Mouse (Mus musculus): ENCODE results near the gene Ptprg. TPM values are rescaled to one million over a fixed set of nuclear protein-coding genes. Genes with fewer than 3 reads are reported as not detected.

Gene Ptprg
- total RNA-seq, 2 experiments from 2014 or later = 71.4 to 72.3 TPM

DNA sequence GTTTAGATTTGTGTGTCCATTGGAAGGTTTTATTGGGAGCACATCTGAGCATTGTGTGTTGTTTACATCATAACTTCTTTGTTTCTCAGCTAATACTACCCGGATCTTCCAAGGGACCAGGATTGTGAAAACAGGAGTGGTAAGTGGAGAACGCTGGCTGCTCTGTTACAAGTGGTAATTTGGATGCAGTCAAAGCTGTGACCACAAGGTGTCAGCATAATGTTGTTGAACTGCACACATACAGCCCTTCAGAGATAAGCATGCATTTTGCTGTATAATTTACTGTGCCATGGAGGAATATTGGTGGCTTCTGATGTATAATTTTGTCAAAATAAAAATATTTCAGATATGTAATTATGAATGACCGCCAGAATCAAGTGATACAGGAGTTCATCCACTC, 598.6 kb downstream of the Ptprg start:
- intact Hi-C loops (cut with DNase I) = loop anchor here (1.0 to 5.0 kb wide), 2 partner anchors 180 to 379 kb away; no protein-coding TSS in a partner anchor
- peak; percentile 43 to 70 for DNase-seq

DNA sequence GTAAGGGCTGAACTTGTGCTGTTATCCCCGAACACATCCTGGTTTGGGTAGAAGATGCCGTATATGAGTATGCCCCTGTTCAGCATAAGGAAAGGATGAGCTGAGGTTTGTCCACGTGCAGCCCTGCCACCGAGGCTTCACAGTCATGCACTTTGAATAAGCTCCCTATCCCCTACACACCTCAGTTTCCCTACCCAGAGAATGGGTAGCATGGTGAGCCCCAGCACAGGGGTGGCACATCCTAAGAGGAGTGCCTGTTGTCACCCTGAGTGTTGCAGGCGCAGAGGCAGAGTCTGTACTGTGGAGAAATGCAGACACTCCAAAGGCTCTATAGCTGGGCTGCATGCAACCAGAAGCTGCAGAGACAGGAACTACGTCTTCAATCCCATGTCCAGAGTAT, 599.4 kb downstream of the Ptprg start:
- no peak for DNase-seq
- intact Hi-C loops (cut with DNase I) = loop anchor here (5.0 kb wide), 1 partner anchor 180 kb away; no protein-coding TSS in a partner anchor

DNA sequence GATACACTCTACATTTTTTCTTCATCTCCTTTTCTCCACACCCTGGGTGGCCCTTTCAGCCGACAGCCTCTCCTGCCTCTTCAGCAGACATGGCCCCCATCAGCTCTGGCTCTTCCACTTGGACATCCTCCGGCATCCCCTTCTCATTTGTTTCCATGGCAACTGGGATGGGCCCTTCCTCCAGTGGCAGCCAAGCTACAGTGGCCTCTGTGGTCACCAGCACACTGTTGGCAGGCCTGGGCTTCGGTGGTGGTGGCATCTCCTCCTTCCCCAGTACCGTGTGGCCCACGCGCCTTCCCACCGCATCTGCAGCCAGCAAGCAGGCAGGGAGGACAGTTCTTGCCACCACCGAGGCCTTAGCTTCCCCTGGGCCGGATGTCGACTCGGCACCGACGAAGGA, 600.3 kb downstream of the Ptprg start:
- intact Hi-C loops (cut with DNase I) = loop anchor here (5.0 kb wide), 1 partner anchor 179 kb away; no protein-coding TSS in a partner anchor

DNA sequence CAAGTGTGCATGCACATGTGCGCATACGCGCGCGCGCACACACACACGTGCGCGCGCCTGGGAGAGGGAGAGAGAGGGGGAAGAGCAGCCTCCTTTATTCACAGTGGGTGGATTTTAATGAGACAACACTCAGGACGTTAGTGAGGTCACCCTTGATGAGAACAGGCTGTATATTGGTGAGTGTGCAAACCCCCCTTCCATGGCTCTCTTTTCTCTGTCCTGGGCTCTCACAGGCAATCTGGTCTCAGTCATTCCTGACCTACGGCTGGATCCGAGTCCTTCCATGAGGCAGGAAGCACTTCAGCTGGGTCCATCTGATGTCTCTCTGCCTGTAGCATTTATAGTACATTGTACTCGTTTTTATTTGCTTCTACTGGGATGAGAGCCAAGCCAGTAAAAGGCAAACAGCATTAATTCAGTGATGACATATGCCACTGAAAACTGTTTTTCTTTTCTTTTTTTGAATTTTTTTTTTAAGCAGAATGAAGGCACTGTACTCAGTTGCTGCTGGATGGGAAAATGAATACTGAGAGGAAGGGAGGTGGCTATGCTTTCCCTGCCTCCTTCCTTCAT, 608.5 kb downstream of the Ptprg start:
- intact Hi-C loops (cut with DNase I) = no loop called here
- DNase-seq = no peak

More for the DNA sequence above, 600.3 kb downstream of the Ptprg start:
- no peak for DNase-seq

DNA sequence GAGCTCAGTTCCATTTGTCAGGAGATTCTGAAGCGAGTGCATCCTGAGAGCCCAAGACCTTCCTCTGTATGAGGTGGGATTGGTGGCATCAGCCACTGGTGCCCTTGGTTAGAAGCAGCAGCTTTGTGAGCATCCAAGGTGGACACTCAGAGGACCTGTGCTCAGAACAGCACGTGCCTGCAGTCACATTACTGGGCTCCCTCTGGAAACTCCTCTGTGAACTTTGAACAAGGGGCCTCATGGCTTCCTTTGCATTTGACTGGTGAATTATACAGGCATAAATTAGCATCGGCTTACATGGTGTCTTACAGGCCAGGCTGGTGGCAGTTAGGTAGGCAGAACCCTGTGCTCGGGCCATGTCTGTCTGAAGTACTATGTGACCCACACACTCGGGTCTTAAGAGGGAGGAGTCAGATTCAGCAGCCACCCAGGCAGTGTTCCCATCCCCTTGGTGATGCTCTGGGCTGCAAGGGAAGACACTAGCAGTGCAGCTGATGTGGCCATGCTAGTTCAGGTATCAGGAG, 609.1 kb downstream of the Ptprg start:
- intact Hi-C loops (cut with DNase I) = no loop called here
- no peak for DNase-seq

DNA sequence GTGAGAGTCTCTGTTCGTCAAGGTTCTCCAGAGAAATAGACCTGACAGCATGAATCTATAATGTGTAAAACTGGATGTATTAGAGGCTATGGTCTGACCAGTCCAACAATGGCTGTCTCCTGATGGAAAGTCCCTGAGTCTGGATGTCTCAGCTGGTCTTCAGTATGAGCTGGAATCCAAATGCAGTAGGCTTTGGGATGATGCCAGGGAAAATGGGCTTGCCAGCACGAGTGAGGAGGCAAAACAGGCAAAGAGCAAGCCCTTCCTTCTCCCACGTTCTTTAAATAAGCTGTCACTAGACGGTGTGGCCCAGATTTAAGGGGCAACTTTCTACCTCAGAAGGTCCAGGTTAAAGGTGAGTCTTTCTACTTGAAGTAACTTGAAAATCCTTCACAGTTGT, 609.9 kb downstream of the Ptprg start:
- intact Hi-C loops (cut with DNase I) = no loop called here
- DNase-seq = peak in 1 of 2 experiments; percentile 19

DNA sequence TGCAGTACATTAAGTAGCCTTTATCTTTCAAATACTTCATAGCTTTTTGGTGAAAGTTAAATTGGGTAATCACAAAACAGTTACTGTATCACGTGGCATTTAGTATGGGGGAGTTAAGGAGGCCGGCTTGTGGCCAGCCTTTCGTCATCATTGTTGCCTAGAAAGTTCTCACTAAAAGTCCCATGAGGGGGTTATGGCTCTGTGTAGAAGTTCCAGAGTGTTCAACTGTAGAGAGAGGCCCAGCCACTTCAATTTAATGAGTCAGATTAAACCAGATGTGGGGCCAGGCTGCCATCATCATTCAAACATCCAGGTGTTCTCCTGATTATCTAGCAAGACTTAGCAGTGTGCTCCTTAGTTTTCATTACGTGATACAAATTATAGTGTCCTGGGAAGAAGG, 613.9 kb downstream of the Ptprg start:
- intact Hi-C loops (cut with DNase I) = no loop called here
- peak; percentile 13 to 16 for DNase-seq

DNA sequence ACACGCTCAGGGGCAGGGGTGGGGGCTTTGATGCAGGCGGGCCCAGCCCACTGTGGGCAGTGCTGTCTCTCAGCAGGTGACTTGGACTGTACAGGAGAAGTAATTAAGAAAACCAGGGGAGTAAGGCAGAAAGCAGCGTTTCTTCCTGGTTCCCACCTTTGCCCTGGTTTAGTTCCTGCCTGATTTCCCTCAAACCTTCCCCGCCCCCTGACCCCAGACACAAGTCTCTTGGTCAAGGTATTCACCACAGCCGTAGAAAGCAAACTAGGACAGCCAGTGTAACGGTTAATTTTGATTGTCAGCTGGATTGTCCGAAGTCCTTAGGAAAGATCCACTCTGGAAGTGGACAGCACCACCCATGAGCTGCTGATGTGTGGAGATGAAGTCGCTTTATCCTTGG, 614.3 kb downstream of the Ptprg start:
- DNase-seq = no peak
- intact Hi-C loops (cut with DNase I) = no loop called here

DNA sequence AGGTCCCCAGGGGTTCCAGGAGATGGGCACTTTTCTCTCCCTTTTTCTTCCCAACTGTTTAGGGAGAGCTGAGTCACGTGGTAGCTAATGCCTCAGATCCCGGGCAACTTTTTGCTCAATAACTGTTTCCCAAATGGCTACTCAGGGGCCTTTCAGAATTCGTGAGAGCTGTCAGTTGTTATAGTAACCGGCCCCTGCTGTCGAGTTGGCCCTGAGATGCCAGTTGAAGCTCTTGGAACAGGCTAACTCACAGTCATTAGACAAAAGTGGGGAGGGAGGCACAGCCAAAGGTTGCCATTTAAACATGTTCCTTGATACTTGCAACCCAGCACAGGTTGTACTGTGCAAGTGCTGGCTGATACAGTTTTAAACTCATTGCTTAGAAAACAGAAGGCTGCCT, 624.1 kb downstream of the Ptprg start:
- no peak for DNase-seq
- intact Hi-C loops (cut with DNase I) = no loop called here

DNA sequence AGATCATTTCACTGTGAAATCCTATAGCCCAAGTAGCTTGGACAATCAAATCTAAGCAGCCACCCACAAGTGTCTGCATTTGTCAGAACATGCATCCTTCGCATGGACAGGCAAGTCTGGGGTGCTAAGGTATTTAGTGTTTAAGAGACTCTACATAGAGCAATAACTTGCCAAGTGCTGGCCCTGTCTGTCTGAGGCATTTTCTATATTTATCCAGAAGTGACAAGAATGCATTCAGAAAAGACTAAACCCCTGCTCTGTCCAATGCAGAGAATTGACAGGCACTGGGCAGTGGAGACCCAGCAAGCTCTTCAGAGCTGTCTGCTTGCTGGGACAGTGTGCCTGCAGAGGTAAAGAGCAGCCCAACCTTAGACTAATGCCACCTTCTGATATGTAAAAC, 625.3 kb downstream of the Ptprg start:
- DNase-seq = no peak
- intact Hi-C loops (cut with DNase I) = no loop called here

DNA sequence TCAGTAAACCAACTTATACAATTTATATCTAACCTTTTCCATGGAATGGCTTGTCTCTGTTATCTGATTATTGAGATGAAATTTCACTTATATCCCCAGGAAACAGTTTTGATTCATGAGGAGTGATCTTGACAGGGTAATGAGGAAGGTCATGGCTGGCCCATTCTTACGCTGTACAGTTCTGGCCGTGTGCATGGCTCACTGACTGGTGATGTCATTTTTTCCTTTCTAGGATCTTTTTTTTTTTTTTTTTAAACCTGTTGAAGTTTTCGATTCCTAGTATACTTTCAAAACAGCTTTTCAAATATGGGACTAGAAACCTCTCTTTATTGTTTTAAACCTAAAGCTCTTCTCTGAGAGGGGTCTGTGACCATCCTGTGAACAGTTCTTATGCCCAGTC, 626.8 kb downstream of the Ptprg start:
- no peak for DNase-seq
- intact Hi-C loops (cut with DNase I) = no loop called here

DNA sequence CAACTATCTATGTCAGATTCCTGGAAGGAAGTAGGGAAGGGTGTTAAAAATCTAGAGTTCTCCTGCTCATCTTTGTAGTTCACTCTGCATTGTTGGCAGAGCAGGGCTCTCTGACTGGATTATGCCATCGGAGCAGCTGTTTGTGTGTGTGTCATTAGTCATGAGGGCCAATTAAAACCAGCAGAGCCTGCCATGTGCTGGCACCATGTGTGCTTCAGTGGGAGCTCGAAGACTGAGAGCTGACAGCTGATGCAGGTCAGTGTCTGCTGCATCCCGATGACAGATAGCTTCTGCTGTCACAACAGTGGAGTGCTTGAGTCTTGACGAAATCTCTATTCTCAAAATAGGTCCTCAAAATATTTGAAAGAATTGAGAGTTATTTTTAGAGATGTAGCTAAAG, 631.7 kb downstream of the Ptprg start:
- DNase-seq = no peak
- intact Hi-C loops (cut with DNase I) = no loop called here

DNA sequence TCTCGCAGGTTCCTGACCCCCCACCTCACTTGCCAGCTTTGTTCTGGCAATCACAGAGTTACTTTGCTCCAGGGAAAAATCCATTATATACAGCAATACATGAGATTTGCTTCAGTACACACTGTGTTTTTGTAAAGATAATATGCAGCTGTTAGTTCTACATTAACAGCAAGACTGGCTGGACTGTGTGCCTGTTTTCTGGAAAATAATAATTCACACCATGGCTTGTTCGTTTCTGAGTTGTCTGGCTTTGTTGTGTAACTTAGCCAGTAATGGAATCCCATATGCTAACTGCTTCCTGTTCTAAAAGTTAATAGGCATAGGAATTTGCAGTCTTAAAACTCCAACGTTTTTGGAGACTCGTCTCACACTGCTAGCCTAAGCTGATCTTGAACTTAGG, 635.0 kb downstream of the Ptprg start:
- no peak for DNase-seq
- intact Hi-C loops (cut with DNase I) = no loop called here

DNA sequence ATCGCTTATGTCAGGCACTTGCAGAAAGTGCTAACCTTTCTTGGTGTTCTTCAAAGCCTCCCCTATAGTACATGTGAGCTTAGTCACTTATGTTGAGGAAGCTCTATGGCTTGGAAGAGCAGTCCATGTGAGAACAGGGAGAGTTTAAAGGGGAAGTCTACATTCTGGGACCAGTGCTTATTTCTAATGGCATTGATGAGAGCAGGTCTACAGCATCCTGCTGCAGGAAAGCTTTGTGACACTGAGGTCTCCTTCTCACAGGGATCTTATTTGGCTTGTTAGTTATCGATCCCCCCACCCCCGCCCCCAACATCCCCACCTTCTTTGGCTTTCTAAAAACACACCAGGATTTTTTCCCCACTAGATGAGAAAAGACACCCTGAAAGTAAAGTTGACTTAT, 635.9 kb downstream of the Ptprg start:
- no peak for DNase-seq

DNA sequence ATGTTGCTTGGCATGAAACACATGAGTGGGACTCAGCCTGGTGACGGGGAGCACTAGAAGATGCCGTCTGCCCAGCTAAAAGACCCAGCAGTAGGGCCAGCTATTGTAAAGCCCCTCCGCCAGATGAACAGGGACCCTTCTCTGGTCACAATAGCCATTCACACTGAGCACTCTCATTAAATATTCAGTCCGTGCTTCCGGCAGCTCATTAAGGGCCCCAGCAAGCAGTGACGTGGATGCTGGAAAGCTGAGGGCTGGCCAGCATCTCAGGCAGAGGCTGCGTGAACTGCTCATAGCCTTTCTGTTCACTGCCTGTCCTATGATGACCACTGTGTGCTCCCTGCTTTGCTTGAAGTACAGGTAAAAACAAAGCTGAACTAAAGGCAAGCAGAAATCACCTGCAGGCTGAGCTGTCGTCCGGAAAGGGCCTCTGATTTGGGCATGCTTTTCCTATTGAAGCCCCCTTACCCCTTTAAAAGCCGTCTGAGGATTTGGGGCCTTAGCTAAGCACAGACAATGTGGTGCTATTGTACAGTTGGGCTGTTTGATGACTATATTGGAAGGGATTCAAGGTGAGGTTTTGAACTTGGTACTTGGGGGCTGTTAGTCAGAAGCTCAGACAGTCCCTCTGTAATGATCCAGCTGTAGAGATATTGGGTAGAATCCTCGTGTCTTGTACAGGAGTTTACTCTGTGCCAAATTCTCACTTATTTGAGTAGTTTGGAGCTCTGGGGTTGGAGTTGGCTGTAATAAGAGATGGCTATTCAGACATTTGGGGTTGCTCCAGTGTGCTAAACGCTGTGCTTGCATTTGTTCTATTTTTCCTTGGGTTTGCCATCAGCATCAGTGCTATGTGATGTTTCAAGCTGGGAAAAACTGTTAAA, 636.6 kb downstream of the Ptprg start:
- intact Hi-C loops (cut with DNase I) = no loop called here
- DNase-seq = no peak

More for the DNA sequence above, 635.9 kb downstream of the Ptprg start:
- intact Hi-C loops (cut with DNase I) = no loop called here

DNA sequence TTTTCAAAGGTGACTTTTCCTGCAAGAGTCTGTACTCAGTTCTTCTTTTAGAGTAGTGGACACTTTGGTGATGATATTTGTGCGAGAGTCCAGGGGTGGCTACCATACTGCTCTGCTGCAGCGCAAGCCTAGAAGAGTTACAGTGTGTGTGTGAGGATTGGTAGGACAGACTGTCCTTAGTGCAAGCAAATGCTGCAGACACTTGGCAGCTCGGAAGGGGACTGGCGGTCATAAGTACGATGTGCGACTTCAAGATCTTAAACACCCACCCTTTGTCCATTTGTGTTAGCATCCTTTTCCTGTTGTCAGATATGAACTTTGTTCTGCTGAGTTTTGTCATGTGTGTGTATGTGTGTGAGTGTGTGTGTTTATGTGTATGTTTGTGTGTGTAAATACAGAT, 637.7 kb downstream of the Ptprg start:
- intact Hi-C loops (cut with DNase I) = no loop called here

DNA sequence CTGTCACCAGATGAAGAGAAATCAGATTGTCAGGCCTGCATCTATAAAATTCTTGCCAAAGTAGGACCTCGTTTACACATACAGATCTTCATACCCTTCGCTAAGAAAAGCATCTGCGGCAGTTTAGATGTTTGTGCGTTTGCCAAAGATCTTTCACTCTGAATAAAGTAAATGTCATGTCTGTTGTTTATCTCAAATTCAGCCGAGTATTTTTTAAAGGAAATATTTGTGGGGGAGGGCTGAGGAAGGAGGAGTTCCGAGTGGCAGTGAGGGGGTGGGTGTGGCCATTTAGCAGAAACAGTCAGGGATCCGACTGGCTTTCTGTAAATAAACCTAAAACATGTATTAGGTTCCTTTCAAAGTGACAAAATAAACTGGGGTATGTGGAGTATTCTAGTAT, 645.4 kb downstream of the Ptprg start:
- intact Hi-C loops (cut with DNase I) = no loop called here
- no peak for DNase-seq

More for the DNA sequence above, 637.7 kb downstream of the Ptprg start:
- DNase-seq = no peak

DNA sequence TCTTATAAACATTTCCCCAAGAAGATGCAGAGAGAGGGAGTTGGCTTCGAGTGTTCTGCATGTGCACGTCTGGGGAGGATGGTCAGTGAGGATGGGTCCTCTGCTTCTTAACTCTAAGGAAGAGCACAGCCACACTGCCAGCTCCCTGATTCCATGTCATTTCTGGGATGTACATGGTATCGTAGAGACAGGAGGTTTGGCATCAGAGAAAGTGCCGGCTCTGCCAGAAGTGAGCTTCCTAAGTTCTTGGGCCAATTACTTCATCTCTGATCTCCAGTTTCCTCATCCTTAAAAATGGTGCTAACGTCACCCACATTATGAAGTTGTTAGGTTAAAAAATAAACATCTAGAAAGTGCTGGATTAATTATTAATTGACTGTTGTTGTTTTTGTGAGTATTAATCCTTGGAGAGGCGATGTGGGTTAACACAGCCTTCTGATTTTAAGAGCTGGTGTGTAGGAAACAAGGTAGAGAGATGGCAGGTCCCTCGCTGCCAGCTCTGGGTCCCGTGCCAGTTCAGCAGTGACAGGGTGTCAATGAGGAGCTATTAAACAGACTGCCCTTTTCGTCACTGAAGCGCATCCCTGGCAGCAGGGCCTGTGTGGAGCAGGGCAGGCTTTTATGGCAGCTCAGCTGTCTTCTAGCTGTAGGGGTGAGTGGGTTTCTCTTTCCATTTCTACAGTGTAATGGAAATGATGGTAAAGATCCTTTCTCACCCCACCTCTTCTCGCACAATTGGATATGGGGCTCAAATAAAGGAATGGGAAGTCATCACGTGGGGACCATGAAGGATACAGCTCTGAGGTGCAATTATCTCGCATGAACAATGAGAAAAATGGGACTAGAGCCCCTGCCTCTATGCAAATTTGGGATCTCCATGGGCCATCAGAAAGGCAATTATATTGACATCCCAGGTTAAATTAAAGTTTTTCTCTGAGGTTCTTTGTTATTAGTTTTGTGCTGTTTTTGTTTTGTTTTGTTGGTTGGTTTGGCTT, 646.9 kb downstream of the Ptprg start:
- intact Hi-C loops (cut with DNase I) = loop anchor here (2.0 kb wide), 1 partner anchor 41 kb away; no protein-coding TSS in a partner anchor
- DNase-seq = no peak

DNA sequence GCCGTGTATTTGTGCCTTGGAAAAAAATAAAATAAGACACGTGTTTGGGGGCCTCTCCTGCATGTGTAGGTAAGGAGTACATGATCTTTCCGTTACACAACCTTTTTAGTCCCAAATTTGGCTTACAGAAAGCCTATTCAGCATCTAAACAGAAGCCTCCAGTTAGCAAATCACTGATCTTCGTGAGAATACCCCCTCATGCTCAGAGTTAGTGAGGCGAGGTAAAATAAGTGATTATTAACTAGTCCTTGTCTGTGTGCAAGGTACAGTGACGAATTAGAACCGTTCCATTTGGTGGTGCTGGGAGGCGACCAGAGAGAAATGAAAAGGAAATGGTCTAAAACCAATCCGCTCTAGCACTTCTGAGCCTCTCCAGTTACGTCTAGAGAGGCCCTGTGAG, 648.9 kb downstream of the Ptprg start:
- intact Hi-C loops (cut with DNase I) = no loop called here
- DNase-seq = no peak

DNA sequence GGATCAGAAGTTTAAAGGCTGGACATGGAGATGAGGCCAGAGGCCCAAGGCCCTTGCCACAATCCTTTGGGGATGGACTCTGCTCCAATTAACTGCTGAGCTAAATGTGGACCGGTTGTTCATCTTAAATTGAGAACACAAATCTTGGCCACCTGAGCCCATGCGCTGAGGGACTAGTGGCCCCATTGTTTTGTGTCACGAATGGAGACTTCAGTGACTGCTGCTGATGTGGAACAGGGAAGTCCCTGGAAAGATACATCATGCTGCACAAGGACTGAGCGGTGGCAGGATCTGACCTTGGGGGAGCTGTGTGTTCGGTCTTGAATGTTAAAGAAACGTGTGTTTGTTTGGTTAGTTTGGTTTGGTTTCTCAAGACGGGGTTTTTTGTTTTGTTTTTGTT, 649.7 kb downstream of the Ptprg start:
- intact Hi-C loops (cut with DNase I) = no loop called here
- no peak for DNase-seq
